Mouse (Mus musculus) heart, embryonic 13.5 days (tissue): ENCODE data around the gene Arhgef25. TPM values are rescaled to one million over a fixed set of nuclear protein-coding genes. Genes with fewer than 3 reads are reported as not detected.
"Not testable (repeated sequence)": the region's sequence is repeated elsewhere in the genome, so short reads cannot be mapped to it uniquely, and the experiment has no call there.

Experiments used
- ATAC-seq: fragments of 200-750 bp; cut with Nextera tagmentation; 2 replicates; pipeline ENCODE4 v1.8.0; 2017; ENCODE audit warnings: moderate TSS enrichment; ENCODE audit not compliant: insufficient number of reproducible peaks, low FRiP score, low TSS enrichment; ENCODE audit errors: extremely low read depth
- H3K27ac ChIP-seq: fragments of 300-500 bp; sonication (generic); replicated peaks from 2 replicates; pipeline ENCODE4 v1.5.1; 2015; ENCODE audit warnings: moderate library complexity, mild to moderate bottlenecking, inconsistent platforms
- H3K27me3 ChIP-seq: fragments of 300-500 bp; sonication (generic); replicated peaks from 2 replicates; pipeline ENCODE4 v1.6.1; 2015; ENCODE audit warnings: mild to moderate bottlenecking, inconsistent platforms
- H3K36me3 ChIP-seq: fragments of 300-500 bp; sonication (generic); 2 replicates; pipeline ENCODE4 v1.6.1; 2015; ENCODE audit warnings: mild to moderate bottlenecking, inconsistent platforms
- H3K4me1 ChIP-seq: fragments of 300-500 bp; sonication (generic); 2 replicates; pipeline ENCODE4 v1.6.1; 2015; ENCODE audit warnings: inconsistent platforms
- H3K4me2 ChIP-seq: fragments of 300-500 bp; sonication (generic); 2 replicates; pipeline ENCODE4 v1.6.1; 2015; ENCODE audit warnings: inconsistent platforms, mild to moderate bottlenecking, moderate library complexity
- H3K4me3 ChIP-seq: fragments of 300-500 bp; sonication (generic); 2 replicates; pipeline ENCODE4 v1.5.1; 2015; ENCODE audit warnings: moderate library complexity, mild to moderate bottlenecking, inconsistent platforms
- H3K9ac ChIP-seq: fragments of 300-500 bp; sonication (generic); 2 replicates; pipeline ENCODE4 v1.6.1; 2015; ENCODE audit warnings: inconsistent platforms, mild to moderate bottlenecking, moderate library complexity
- H3K9me3 ChIP-seq: fragments of 300-500 bp; sonication (generic); 2 replicates; pipeline ENCODE4 v1.6.1; 2016; ENCODE audit warnings: inconsistent platforms
- WGBS: fragments of 180-500 bp; shearing (Covaris S2); methylation state at CpG from one replicate; pipeline ENCODE4 v1.1.7; 2015; ENCODE audit warnings: mixed read lengths; 5-methylcytosine and 5-hydroxymethylcytosine counted together
- polyA plus RNA-seq: library from polyadenylated mRNA; unstranded; fragments of >200 nt; fragmentation: Nextera tagmentation; extraction: Ambion mirVana; gene quantifications from 2 replicates; pipeline ENCODE4 v1.2.1, GENCODE M21; 2015

Gene Arhgef25
- polyA plus RNA-seq, 1 experiment from 2014 or later: 21.4 TPM

- Histone ChIP-seq H3K4me1 (peaks cover 67% of the 10 kb centered on the region), H3K4me3 (no peak overlapping the region), H3K9me3 (no peaks in the 10 kb centered on the region), H3K4me2 (no peak overlapping the region), H3K36me3 (peaks cover 36% of the 10 kb centered on the region), H3K27me3 (no peaks in the 10 kb centered on the region), H3K9ac (no peak overlapping the region; the same call in 1 of the 2 replicates), H3K27ac (no peak overlapping the region)
- WGBS: 77% methylated on average over 9 of the region's 9 CpGs
- ATAC-seq: no peak
These were observed 3.1 kb upstream of the Arhgef25 start for GRCm38 (mm10) chr10:127193011-127193410.

DNA sequence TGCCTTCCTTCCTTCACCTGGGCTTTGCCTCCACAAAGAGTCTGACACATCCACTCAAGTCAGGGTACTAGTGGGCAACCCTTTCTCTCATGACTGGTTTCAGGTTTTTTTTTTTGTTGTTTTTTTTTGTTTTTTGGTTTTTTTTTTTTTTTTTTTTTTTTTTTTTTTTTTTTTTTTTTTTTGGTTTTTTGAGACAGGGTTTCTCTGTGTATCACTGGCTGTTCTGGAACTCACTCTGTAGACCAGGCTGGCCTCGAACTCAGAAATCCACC lies 2.1 kb upstream of the Arhgef25 start:
- H3K4me3 ChIP-seq, ATAC-seq, H3K27me3 ChIP-seq, H3K9ac ChIP-seq, H3K9me3 ChIP-seq, H3K4me2 ChIP-seq: not testable (repeated sequence)
- 56% methylated on average over 1 of the region's 1 CpGs for WGBS
- peaks cover 27% of the 10 kb centered on the region for H3K36me3 ChIP-seq
- H3K27ac ChIP-seq: peak overlapping the region; percentile 50
- H3K4me1 ChIP-seq: peaks cover 72% of the 10 kb centered on the region

- H3K4me1 ChIP-seq: peaks cover 66% of the 10 kb centered on the region
- H3K27ac ChIP-seq: peak overlapping the region; percentile 50
These were observed 1.5 kb upstream of the Arhgef25 start for GRCm38 (mm10) chr10:127191191-127192056.

DNA sequence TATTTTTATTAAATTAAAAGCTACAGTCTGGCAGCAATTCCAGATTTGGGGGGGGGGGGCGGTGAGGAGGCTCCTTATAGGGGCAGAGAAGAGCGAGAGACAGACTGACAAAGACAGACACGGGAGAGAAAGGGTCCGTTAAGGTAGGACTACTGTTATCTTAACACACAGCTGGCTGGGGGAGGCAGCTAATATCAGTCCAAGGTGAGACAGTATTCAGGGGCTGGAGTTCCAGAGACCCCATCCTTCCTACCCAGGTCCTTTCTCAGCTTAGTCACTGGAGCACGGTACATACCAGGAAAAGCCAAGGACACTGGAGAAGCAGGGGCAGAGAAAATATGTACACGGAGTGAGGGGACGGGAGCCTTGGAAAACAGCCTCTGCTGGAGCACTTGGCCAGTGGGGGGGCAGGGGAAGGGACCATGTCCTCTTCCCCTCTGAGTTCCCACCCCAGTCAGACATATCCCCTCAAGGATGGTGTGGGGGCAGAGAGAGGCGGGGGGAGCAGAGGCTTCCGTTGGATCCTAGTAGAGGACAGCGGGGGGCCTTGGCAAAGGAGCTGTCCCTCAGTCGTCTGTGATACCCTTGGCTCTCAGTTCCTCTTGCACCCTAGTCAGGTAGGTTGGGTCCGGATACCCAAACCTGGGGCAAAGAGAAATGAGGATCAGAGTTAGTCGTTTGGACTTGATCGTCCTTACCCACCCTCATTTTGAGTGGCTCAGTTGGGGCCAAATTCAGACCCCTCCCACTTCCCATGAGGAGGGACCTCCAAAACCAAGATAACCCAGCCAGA lies 711 bp upstream of the Arhgef25 start:
- peak overlapping the region; percentile 89 for H3K9ac ChIP-seq
- peak overlapping the region; percentile 76 for H3K4me3 ChIP-seq
- 37% methylated on average over 14 of the region's 14 CpGs for WGBS
- H3K9me3 ChIP-seq: no peaks in the 10 kb centered on the region
- no peak for ATAC-seq
- H3K4me2 ChIP-seq: peak overlapping the region; percentile 98
- H3K27ac ChIP-seq: peak overlapping the region; percentile 77
- peaks cover 7% of the 10 kb centered on the region for H3K27me3 ChIP-seq
- peaks cover 63% of the 10 kb centered on the region for H3K4me1 ChIP-seq
- H3K36me3 ChIP-seq: peaks cover 40% of the 10 kb centered on the region

More at GRCm38 (mm10) chr10:127191191-127192056, 1.5 kb upstream of the Arhgef25 start:
- H3K9ac ChIP-seq: no peak overlapping the region
- 56% methylated on average over 19 of the region's 19 CpGs for WGBS
- peaks cover 33% of the 10 kb centered on the region for H3K36me3 ChIP-seq
- H3K9me3 ChIP-seq: no peaks in the 10 kb centered on the region
- H3K4me2 ChIP-seq: peak overlapping the region; percentile 98; the same call in 1 of the 2 replicates
- 0 out of 2 replicates have a peak, but pooled peaks cover 6% of the 10 kb centered on the region for H3K27me3 ChIP-seq
- no peak overlapping the region for H3K4me3 ChIP-seq
- ATAC-seq: no peak

GRCm38 (mm10) chr10:127189116-127189650 lies 700 bp downstream of the Arhgef25 start:
- peaks cover 55% of the 10 kb centered on the region for H3K4me1 ChIP-seq
- peaks cover 21% of the 10 kb centered on the region for H3K27me3 ChIP-seq
- H3K9me3 ChIP-seq: no peaks in the 10 kb centered on the region
- peak overlapping the region; percentile 89 for H3K9ac ChIP-seq
- peak overlapping the region; percentile 77 for H3K27ac ChIP-seq
- H3K4me2 ChIP-seq: peak overlapping the region; percentile 98
- peaks cover 50% of the 10 kb centered on the region for H3K36me3 ChIP-seq
- under 1% methylated on average over 26 of the region's 26 CpGs for WGBS
- peak overlapping the region; percentile 76 for H3K4me3 ChIP-seq
- ATAC-seq: peak; percentile 0; the same call in 1 of the 2 replicates

GRCm38 (mm10) chr10:127188465-127189115 lies 1.3 kb downstream of the Arhgef25 start:
- H3K27ac ChIP-seq: peak overlapping the region; percentile 77
- peaks cover 50% of the 10 kb centered on the region for H3K36me3 ChIP-seq
- peak overlapping the region; percentile 98 for H3K4me2 ChIP-seq
- peak; percentile 85 for ATAC-seq
- peaks cover 60% of the 10 kb centered on the region for H3K4me1 ChIP-seq
- H3K4me3 ChIP-seq: peak overlapping the region; percentile 76
- H3K9ac ChIP-seq: peak overlapping the region; percentile 89
- under 1% methylated on average over 41 of the region's 46 CpGs for WGBS
- peaks cover 27% of the 10 kb centered on the region for H3K27me3 ChIP-seq
- H3K9me3 ChIP-seq: no peaks in the 10 kb centered on the region

- Histone ChIP-seq H3K4me2 (peak overlapping the region; percentile 98), H3K4me3 (peak overlapping the region; percentile 76), H3K36me3 (peaks cover 47% of the 10 kb centered on the region), H3K9me3 (no peaks in the 10 kb centered on the region), H3K27ac (peak overlapping the region; percentile 77), H3K4me1 (peaks cover 60% of the 10 kb centered on the region), H3K9ac (peak overlapping the region; percentile 89), H3K27me3 (peaks cover 32% of the 10 kb centered on the region)
- WGBS: 3% methylated on average over 20 of the region's 21 CpGs
- ATAC-seq: no peak
These were observed 1.8 kb downstream of the Arhgef25 start for GRCm38 (mm10) chr10:127188079-127188453.

GRCm38 (mm10) chr10:127187371-127188078 lies 2.4 kb downstream of the Arhgef25 start:
- Histone ChIP-seq H3K9me3 (no peaks in the 10 kb centered on the region), H3K27me3 (peaks cover 37% of the 10 kb centered on the region), H3K27ac (peak overlapping the region; percentile 77; the same call in 1 of the 2 replicates), H3K4me2 (peak overlapping the region; percentile 98), H3K9ac (peak overlapping the region; percentile 89), H3K36me3 (peaks cover 47% of the 10 kb centered on the region), H3K4me1 (peaks cover 56% of the 10 kb centered on the region), H3K4me3 (peak overlapping the region; percentile 76)
- ATAC-seq: no peak
- WGBS: 46% methylated on average over 10 of the region's 10 CpGs

GRCm38 (mm10) chr10:127186451-127186850 lies 3.4 kb downstream of the Arhgef25 start:
- no peak for ATAC-seq
- H3K4me2 ChIP-seq: no peak overlapping the region
- WGBS: 74% methylated on average over 1 of the region's 1 CpGs
- no peaks in the 10 kb centered on the region for H3K9me3 ChIP-seq
- no peak overlapping the region for H3K27ac ChIP-seq
- H3K4me1 ChIP-seq: peaks cover 48% of the 10 kb centered on the region
- H3K27me3 ChIP-seq: peaks cover 48% of the 10 kb centered on the region
- H3K9ac ChIP-seq: no peak overlapping the region
- H3K4me3 ChIP-seq: no peak overlapping the region
- H3K36me3 ChIP-seq: peaks cover 41% of the 10 kb centered on the region

GRCm38 (mm10) chr10:127185506-127185905 lies 4.4 kb downstream of the Arhgef25 start:
- Histone ChIP-seq H3K9me3 (no peaks in the 10 kb centered on the region), H3K4me1 (peaks cover 40% of the 10 kb centered on the region), H3K36me3 (peaks cover 33% of the 10 kb centered on the region), H3K4me2 (no peak overlapping the region), H3K4me3 (no peak overlapping the region), H3K9ac (no peak overlapping the region), H3K27me3 (peaks cover 57% of the 10 kb centered on the region), H3K27ac (no peak overlapping the region)
- ATAC-seq: no peak
- 80% methylated on average over 15 of the region's 15 CpGs for WGBS
